18 mouse cellular contexts compared by ENCODE assay signal in the genomic region with DNA sequence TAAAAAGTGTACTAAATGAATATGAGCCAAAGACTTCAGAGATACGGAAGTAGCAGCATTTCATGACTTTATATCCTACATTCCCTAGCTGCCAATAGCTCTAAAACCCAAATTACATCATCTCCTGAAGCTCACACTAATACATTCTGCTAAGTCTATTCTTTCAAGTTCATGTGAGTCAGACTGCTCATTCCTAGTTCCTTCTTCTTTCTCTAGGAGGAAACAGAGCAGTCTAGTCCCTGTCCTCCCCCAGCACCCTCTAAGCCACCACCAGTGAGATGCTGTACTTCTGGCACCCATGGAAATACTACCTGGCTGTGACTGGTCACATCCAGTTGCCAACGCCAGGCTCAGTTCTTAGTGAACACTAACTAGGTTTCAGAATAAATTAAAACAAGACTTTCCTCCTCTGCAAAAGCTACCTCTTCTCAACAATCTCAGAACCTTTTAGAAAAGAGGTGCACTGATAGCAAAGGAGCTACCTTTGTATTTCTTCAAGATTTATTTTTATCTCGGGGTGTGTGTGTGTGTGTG. TPM values are rescaled to one million over a fixed set of nuclear protein-coding genes. Genes with fewer than 3 reads are reported as not detected.
A peak's percentile ranks its signal among the peaks of the same experiment; 100 is the strongest.
DNase-seq lines count a peak whose midpoint lies in the region; ATAC-seq lines count a peak whose summit lies in the region.
"Had no signal": no experiment of that assay in that cellular context is flagged by ENCODE, and none has a peak within 500 bp of the region (broad histone marks: within the 10 kb centered on the region; RNA-seq: fewer than 3 reads in every experiment).

No protein-coding gene starts in this region.

- no peak overlapping the region for H3K4me2 ChIP-seq in heart, embryonic 11.5 days
- H3K4me2 ChIP-seq in kidney, embryonic 15.5 days: no peak overlapping the region
- H3K4me2 ChIP-seq: forebrain, embryonic 13.5 days; heart, embryonic 13.5 days had no signal

- no peaks in the 10 kb centered on the region for H3K27me3 ChIP-seq in heart, embryonic 11.5 days (ENCODE audit: control insufficient read depth, insufficient read depth, low read length)
- no peaks in the 10 kb centered on the region for H3K27me3 ChIP-seq in kidney, embryonic 15.5 days
- H3K27me3 ChIP-seq: forebrain, embryonic 13.5 days; heart, embryonic 13.5 days had no signal

- no peak overlapping the region for H3K9ac ChIP-seq in heart, embryonic 11.5 days (ENCODE audit: low read depth, low read length)
- H3K9ac ChIP-seq in kidney, embryonic 15.5 days: no peak overlapping the region
- H3K9ac ChIP-seq: forebrain, embryonic 13.5 days; forebrain, postnatal 0 days; heart, embryonic 13.5 days had no signal

- peak; percentile 1 for DNase-seq in heart, adult 11 months
- DNase-seq in kidney, adult 8-10 months: peak; percentile 27 to 47
- peak; percentile 46 to 73 for DNase-seq in kidney, postnatal 25 days
- DNase-seq in layer of hippocampus, postnatal 10 days (ENCODE audit: low spot score in 2 of 2): no peak
- no peak for DNase-seq in layer of hippocampus, adult 18-20 months (ENCODE audit: low spot score in 2 of 2)
- DNase-seq: adrenal gland, postnatal 10 days; B cell, adult 2 months; cerebellum, adult 11-12 months; cerebellum, adult 9-11 months; forebrain, postnatal 0 days; gastrocnemius, postnatal 14 days; heart, postnatal 36 days had no signal

- no peaks in the 10 kb centered on the region for H3K4me1 ChIP-seq in heart, embryonic 11.5 days (ENCODE audit: control insufficient read depth, insufficient read depth, low read length)
- no peaks in the 10 kb centered on the region for H3K4me1 ChIP-seq in kidney, embryonic 15.5 days
- H3K4me1 ChIP-seq: embryonic facial prominence, embryonic 10.5 days; forebrain, embryonic 13.5 days had no signal

- H3K4me3 ChIP-seq in heart, embryonic 11.5 days (ENCODE audit: low read depth, low read length): no peak overlapping the region
- H3K4me3 ChIP-seq in kidney, embryonic 15.5 days (replicated peaks): no peak overlapping the region
- H3K4me3 ChIP-seq: embryonic facial prominence, embryonic 10.5 days; forebrain, embryonic 13.5 days; heart, embryonic 13.5 days had no signal

- ATAC-seq in heart, embryonic 11.5 days (replicated peaks; ENCODE audit: insufficient number of reproducible peaks, low FRiP score, low TSS enrichment): no peak
- ATAC-seq in kidney, embryonic 15.5 days (replicated peaks; ENCODE audit: low FRiP score): no peak
- ATAC-seq: CD4-positive, CD25-positive, alpha-beta regulatory T cell, adult 4 months; forebrain, embryonic 13.5 days; forebrain, postnatal 0 days had no signal

- 79% methylated on average over 3 of the region's 3 CpGs for WGBS in heart, embryonic 11.5 days (ENCODE audit: insufficient replicate concordance)
- 84% methylated on average over 3 of the region's 3 CpGs for WGBS in kidney, embryonic 15.5 days

- H3K27ac ChIP-seq in heart, embryonic 11.5 days (ENCODE audit: low read depth, low read length): no peak overlapping the region
- no peak overlapping the region for H3K27ac ChIP-seq in kidney, embryonic 15.5 days
- H3K27ac ChIP-seq: embryonic facial prominence, embryonic 10.5 days; forebrain, embryonic 13.5 days; heart, embryonic 13.5 days had no signal

- peaks cover 3% of the 10 kb centered on the region; the same call in 1 of the 2 replicates for H3K36me3 ChIP-seq in heart, embryonic 11.5 days (ENCODE audit: control insufficient read depth, insufficient read depth, low read length)
- peaks cover 44% of the 10 kb centered on the region for H3K36me3 ChIP-seq in kidney, embryonic 15.5 days

- no peaks in the 10 kb centered on the region for H3K9me3 ChIP-seq in heart, embryonic 11.5 days (replicated peaks; ENCODE audit: control insufficient read depth, low read length)
- no peaks in the 10 kb centered on the region for H3K9me3 ChIP-seq in kidney, embryonic 15.5 days (replicated peaks)
- H3K9me3 ChIP-seq: forebrain, embryonic 13.5 days had no signal

RNA-seq across cellular contexts. Expression of a gene that starts 18.8 kb away (rescaled TPM):
- 61.8 and 72.3 TPM in 2 replicates for polyA plus RNA-seq in heart, embryonic 11.5 days (2014; fragmentation: Nextera tagmentation; extraction: Ambion mirVana)
- polyA plus RNA-seq in kidney, embryonic 15.5 days (2015; fragmentation: Nextera tagmentation; extraction: Ambion mirVana): 40.5 and 46.0 TPM in 2 replicates
- 100 to 1,000 TPM; 108 to 126 TPM for total RNA-seq in layer of hippocampus, postnatal 10 days (2021)
- 10 to 100 TPM; 90.1 to 97.5 TPM for total RNA-seq in layer of hippocampus, adult 18-20 months (2021)

RNA-seq across cellular contexts. Expression of a gene that starts 24.4 kb away (rescaled TPM):
- polyA plus RNA-seq in heart, embryonic 11.5 days (2014; fragmentation: Nextera tagmentation; extraction: Ambion mirVana): 27.5 and 31.4 TPM in 2 replicates
- polyA plus RNA-seq in kidney, embryonic 15.5 days (2015; fragmentation: Nextera tagmentation; extraction: Ambion mirVana): 35.5 and 37.0 TPM in 2 replicates
- 10 to 100 TPM; 22.2 to 24.0 TPM for total RNA-seq in layer of hippocampus, postnatal 10 days (2021)
- total RNA-seq in layer of hippocampus, adult 18-20 months (2021): 10 to 100 TPM; 30.2 to 32.2 TPM

Comparison
In these comparisons a context has a peak if more than half of its experiments do, and no peak if none do; other contexts are left out.
1. DNase-seq: peak in heart, adult 11 months (single experiment), kidney, adult 8-10 months (2 of 2) and kidney, postnatal 25 days (2 of 2); none in layer of hippocampus, postnatal 10 days (0 of 2) and layer of hippocampus, adult 18-20 months (0 of 2).